Mouse (Mus musculus): ENCODE results near the gene Tcf12. TPM values are rescaled to one million over a fixed set of nuclear protein-coding genes. Genes with fewer than 3 reads are reported as not detected.

Tcf12 gene
- polyA plus RNA-seq, 1 experiment from 2014 or later = 227 TPM

DNA sequence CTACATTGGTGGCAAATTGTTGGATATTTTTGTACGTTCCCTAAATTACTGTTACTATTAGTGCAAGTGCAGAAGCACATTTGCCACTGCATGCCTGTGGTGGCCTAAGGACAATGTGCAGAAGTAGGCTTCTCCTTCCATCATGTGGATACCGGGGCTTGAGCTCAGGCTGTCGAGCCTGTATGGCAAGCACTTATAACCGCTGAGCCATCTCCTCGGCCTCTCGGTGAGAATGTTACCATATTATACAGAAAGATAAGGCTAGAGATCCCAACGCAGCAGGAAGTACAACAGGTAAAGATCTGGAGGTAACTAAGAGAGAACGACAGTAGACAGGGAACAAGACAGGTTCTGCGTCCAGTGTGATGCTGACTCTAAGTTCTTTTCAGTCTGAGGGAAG is 263.8 kb downstream of the Tcf12 start:
- no peak overlapping the region for H3K4me2 ChIP-seq (replicated peaks; ENCODE audit: low read depth, low read length)
- ATAC-seq (ENCODE audit: low FRiP score) (no peak), DNase-seq (ENCODE audit: low spot score) (no peak)
- peaks cover 10% of the 10 kb centered on the region for H3K36me3 ChIP-seq (ENCODE audit: control insufficient read depth, insufficient read depth, low read length)
- H3K4me1 ChIP-seq (replicated peaks; ENCODE audit: control insufficient read depth, insufficient read depth, low read length) = no peaks in the 10 kb centered on the region
- no peak overlapping the region for H3K27ac ChIP-seq (ENCODE audit: low read depth, low read length)
- no peaks in the 10 kb centered on the region for H3K27me3 ChIP-seq (ENCODE audit: control insufficient read depth, insufficient read depth, low read length)
- WGBS = 98% methylated on average over 9 of the region's 9 CpGs
- no peaks in the 10 kb centered on the region for H3K9me3 ChIP-seq (ENCODE audit: control insufficient read depth, low read length)
- H3K9ac ChIP-seq (ENCODE audit: low read depth, low read length) = no peak overlapping the region
- no peak overlapping the region for H3K4me3 ChIP-seq (ENCODE audit: low read depth, low read length)

DNA sequence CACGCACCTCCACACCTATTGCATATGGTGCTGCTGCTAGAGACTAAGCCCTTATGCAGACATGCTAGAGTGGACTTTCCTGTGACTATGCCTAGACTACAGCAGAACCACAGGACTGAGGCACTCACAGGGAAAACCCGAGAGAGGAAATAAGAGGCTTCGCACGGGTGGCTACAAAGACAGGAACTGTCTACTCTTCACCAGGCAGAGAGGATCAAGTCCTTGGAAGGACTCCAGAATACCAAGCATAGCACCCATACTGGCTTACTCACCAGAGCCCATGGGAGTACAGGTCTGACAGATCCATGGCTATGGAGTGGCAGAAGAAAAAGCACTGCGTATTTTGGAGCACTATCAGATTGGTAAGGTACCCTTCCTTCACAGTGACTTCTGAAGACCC is 269.8 kb downstream of the Tcf12 start:
- H3K4me1 ChIP-seq (replicated peaks; ENCODE audit: control insufficient read depth, insufficient read depth, low read length) = no peaks in the 10 kb centered on the region

GRCm38 (mm10) chr9:71837366-71837765 is 274.3 kb downstream of the Tcf12 start:
- Histone ChIP-seq H3K36me3 (ENCODE audit: control insufficient read depth, insufficient read depth, low read length) (peaks cover 5% of the 10 kb centered on the region; the same call in 1 of the 2 replicates), H3K9me3 (ENCODE audit: control insufficient read depth, low read length) (no peaks in the 10 kb centered on the region), H3K27ac (ENCODE audit: low read depth, low read length) (no peak overlapping the region), H3K9ac (ENCODE audit: low read depth, low read length) (no peak overlapping the region), H3K27me3 (ENCODE audit: control insufficient read depth, insufficient read depth, low read length) (no peaks in the 10 kb centered on the region), H3K4me2 (replicated peaks; ENCODE audit: low read depth, low read length) (no peak overlapping the region), H3K4me3 (ENCODE audit: low read depth, low read length) (no peak overlapping the region), H3K4me1 (replicated peaks; ENCODE audit: control insufficient read depth, insufficient read depth, low read length) (peaks cover 2% of the 10 kb centered on the region; the same call in 1 of the 2 replicates)
- ATAC-seq (ENCODE audit: low FRiP score) = no peak
- no peak for DNase-seq (ENCODE audit: low spot score)
- WGBS = 59% methylated on average over 5 of the region's 5 CpGs

More for the DNA sequence above, 269.8 kb downstream of the Tcf12 start:
- peaks cover 7% of the 10 kb centered on the region for H3K36me3 ChIP-seq (ENCODE audit: control insufficient read depth, insufficient read depth, low read length)
- DNase-seq (ENCODE audit: low spot score) = no peak
- H3K27me3 ChIP-seq (ENCODE audit: control insufficient read depth, insufficient read depth, low read length) = no peaks in the 10 kb centered on the region
- no peak for ATAC-seq (ENCODE audit: low FRiP score)
- 92% methylated on average over 5 of the region's 5 CpGs for WGBS
- H3K4me3 ChIP-seq (ENCODE audit: low read depth, low read length) = no peak overlapping the region
- no peaks in the 10 kb centered on the region for H3K9me3 ChIP-seq (ENCODE audit: control insufficient read depth, low read length)
- H3K4me2 ChIP-seq (replicated peaks; ENCODE audit: low read depth, low read length) = no peak overlapping the region
- no peak overlapping the region for H3K9ac ChIP-seq (ENCODE audit: low read depth, low read length)
- no peak overlapping the region for H3K27ac ChIP-seq (ENCODE audit: low read depth, low read length)

DNA sequence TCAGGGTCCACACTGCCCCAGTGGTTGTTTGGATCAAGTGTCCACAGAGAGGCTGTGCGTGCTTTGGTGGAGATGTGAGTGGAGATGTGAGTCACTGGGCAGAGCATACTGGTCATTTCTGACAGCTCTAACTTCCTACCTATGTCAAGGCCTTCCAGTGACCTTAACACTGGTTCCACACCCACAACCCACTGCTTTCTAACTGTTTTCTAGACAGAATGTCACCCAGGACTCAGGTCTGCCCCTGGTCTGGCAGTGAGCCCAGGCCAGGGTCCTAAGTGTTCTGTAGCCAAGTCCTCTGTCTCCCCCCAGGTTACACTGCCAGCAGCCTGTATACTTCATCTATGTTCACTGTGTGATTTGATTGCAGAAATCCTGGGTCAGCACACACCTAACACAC is 275.3 kb downstream of the Tcf12 start:
- Histone ChIP-seq H3K36me3 (ENCODE audit: control insufficient read depth, insufficient read depth, low read length) (no peaks in the 10 kb centered on the region), H3K27me3 (ENCODE audit: control insufficient read depth, insufficient read depth, low read length) (no peaks in the 10 kb centered on the region), H3K9me3 (ENCODE audit: control insufficient read depth, low read length) (no peaks in the 10 kb centered on the region), H3K9ac (ENCODE audit: low read depth, low read length) (no peak overlapping the region), H3K27ac (ENCODE audit: low read depth, low read length) (no peak overlapping the region), H3K4me1 (replicated peaks; ENCODE audit: control insufficient read depth, insufficient read depth, low read length) (peaks cover 2% of the 10 kb centered on the region; the same call in 1 of the 2 replicates), H3K4me3 (ENCODE audit: low read depth, low read length) (no peak overlapping the region), H3K4me2 (replicated peaks; ENCODE audit: low read depth, low read length) (no peak overlapping the region)
- ATAC-seq (ENCODE audit: low FRiP score) (no peak), DNase-seq (ENCODE audit: low spot score) (no peak)
- WGBS = 95% methylated on average over 1 of the region's 1 CpGs

- DNase-seq (ENCODE audit: low spot score) (no peak), ATAC-seq (ENCODE audit: low FRiP score) (no peak)
- Histone ChIP-seq H3K4me2 (replicated peaks; ENCODE audit: low read depth, low read length) (no peak overlapping the region), H3K4me1 (replicated peaks; ENCODE audit: control insufficient read depth, insufficient read depth, low read length) (peaks cover 2% of the 10 kb centered on the region; the same call in 1 of the 2 replicates), H3K9me3 (ENCODE audit: control insufficient read depth, low read length) (no peaks in the 10 kb centered on the region), H3K4me3 (ENCODE audit: low read depth, low read length) (no peak overlapping the region), H3K36me3 (ENCODE audit: control insufficient read depth, insufficient read depth, low read length) (no peaks in the 10 kb centered on the region), H3K9ac (ENCODE audit: low read depth, low read length) (no peak overlapping the region), H3K27me3 (ENCODE audit: control insufficient read depth, insufficient read depth, low read length) (no peaks in the 10 kb centered on the region), H3K27ac (ENCODE audit: low read depth, low read length) (peak overlapping the region; percentile 14; the same call in 1 of the 2 replicates)
- 19% methylated on average over 2 of the region's 2 CpGs for WGBS
These were observed 276.4 kb downstream of the Tcf12 start for GRCm38 (mm10) chr9:71835203-71835815.

GRCm38 (mm10) chr9:71834707-71835106 is 277.0 kb downstream of the Tcf12 start:
- Histone ChIP-seq H3K4me3 (ENCODE audit: low read depth, low read length) (no peak overlapping the region), H3K9ac (ENCODE audit: low read depth, low read length) (no peak overlapping the region), H3K27ac (ENCODE audit: low read depth, low read length) (no peak overlapping the region), H3K27me3 (ENCODE audit: control insufficient read depth, insufficient read depth, low read length) (no peaks in the 10 kb centered on the region), H3K36me3 (ENCODE audit: control insufficient read depth, insufficient read depth, low read length) (no peaks in the 10 kb centered on the region), H3K4me1 (replicated peaks; ENCODE audit: control insufficient read depth, insufficient read depth, low read length) (peaks cover 2% of the 10 kb centered on the region; the same call in 1 of the 2 replicates), H3K9me3 (ENCODE audit: control insufficient read depth, low read length) (no peaks in the 10 kb centered on the region), H3K4me2 (replicated peaks; ENCODE audit: low read depth, low read length) (no peak overlapping the region)
- DNase-seq (ENCODE audit: low spot score) (no peak), ATAC-seq (ENCODE audit: low FRiP score) (no peak)
- WGBS = 73% methylated on average over 4 of the region's 4 CpGs

- DNase-seq (ENCODE audit: low spot score) = peak; percentile 71
- no peak overlapping the region for H3K4me2 ChIP-seq (replicated peaks; ENCODE audit: low read depth, low read length)
- ATAC-seq (ENCODE audit: low FRiP score) = no peak
- H3K9me3 ChIP-seq (ENCODE audit: control insufficient read depth, low read length) = no peaks in the 10 kb centered on the region
- 41% methylated on average over 26 of the region's 26 CpGs for WGBS
- H3K4me3 ChIP-seq (ENCODE audit: low read depth, low read length) = no peak overlapping the region
- H3K36me3 ChIP-seq (ENCODE audit: control insufficient read depth, insufficient read depth, low read length) = no peaks in the 10 kb centered on the region
- peaks cover 2% of the 10 kb centered on the region; the same call in 1 of the 2 replicates for H3K4me1 ChIP-seq (replicated peaks; ENCODE audit: control insufficient read depth, insufficient read depth, low read length)
- no peak overlapping the region for H3K9ac ChIP-seq (ENCODE audit: low read depth, low read length)
- no peak overlapping the region for H3K27ac ChIP-seq (ENCODE audit: low read depth, low read length)
- no peaks in the 10 kb centered on the region for H3K27me3 ChIP-seq (ENCODE audit: control insufficient read depth, insufficient read depth, low read length)
These were observed 279.6 kb downstream of the Tcf12 start for GRCm38 (mm10) chr9:71831756-71832699.

DNA sequence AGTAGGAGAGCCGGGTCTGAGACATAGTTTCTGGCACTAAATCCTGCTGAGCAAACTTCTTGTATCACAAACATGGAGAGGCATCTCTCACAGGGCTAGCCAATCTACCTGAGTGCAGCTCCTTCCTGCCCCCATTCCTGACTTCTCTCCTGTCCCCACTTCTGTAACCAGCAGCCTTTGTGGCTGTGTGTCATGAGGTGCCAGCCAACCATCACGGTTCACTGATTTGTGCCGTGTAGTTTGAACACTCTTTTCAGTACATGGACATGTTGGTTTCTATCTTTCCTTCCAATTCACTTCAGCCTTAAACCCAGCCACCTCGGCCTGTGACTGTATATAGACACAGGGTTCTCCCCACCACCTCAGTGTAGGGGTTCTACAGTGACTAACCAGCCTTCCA is 280.7 kb downstream of the Tcf12 start:
- ATAC-seq (ENCODE audit: low FRiP score) (no peak), DNase-seq (ENCODE audit: low spot score) (no peak)
- no peaks in the 10 kb centered on the region for H3K9me3 ChIP-seq (ENCODE audit: control insufficient read depth, low read length)
- H3K9ac ChIP-seq (ENCODE audit: low read depth, low read length) = no peak overlapping the region
- H3K36me3 ChIP-seq (ENCODE audit: control insufficient read depth, insufficient read depth, low read length) = no peaks in the 10 kb centered on the region
- no peak overlapping the region for H3K4me2 ChIP-seq (replicated peaks; ENCODE audit: low read depth, low read length)
- WGBS = 80% methylated on average over 4 of the region's 4 CpGs
- no peak overlapping the region for H3K4me3 ChIP-seq (ENCODE audit: low read depth, low read length)
- peaks cover 2% of the 10 kb centered on the region; the same call in 1 of the 2 replicates for H3K4me1 ChIP-seq (replicated peaks; ENCODE audit: control insufficient read depth, insufficient read depth, low read length)
- H3K27me3 ChIP-seq (ENCODE audit: control insufficient read depth, insufficient read depth, low read length) = no peaks in the 10 kb centered on the region
- no peak overlapping the region for H3K27ac ChIP-seq (ENCODE audit: low read depth, low read length)
